Mouse (Mus musculus): ENCODE data around the gene Nle1. TPM values are rescaled to one million over a fixed set of nuclear protein-coding genes. Genes with fewer than 3 reads are reported as not detected.
"Not testable (repeated sequence)": the region's sequence is repeated elsewhere in the genome, so short reads cannot be mapped to it uniquely, and the experiment has no call there.

Gene Nle1
- total RNA-seq (2021) = 10 to 100 TPM; 44.6 to 49.0 TPM

DNA sequence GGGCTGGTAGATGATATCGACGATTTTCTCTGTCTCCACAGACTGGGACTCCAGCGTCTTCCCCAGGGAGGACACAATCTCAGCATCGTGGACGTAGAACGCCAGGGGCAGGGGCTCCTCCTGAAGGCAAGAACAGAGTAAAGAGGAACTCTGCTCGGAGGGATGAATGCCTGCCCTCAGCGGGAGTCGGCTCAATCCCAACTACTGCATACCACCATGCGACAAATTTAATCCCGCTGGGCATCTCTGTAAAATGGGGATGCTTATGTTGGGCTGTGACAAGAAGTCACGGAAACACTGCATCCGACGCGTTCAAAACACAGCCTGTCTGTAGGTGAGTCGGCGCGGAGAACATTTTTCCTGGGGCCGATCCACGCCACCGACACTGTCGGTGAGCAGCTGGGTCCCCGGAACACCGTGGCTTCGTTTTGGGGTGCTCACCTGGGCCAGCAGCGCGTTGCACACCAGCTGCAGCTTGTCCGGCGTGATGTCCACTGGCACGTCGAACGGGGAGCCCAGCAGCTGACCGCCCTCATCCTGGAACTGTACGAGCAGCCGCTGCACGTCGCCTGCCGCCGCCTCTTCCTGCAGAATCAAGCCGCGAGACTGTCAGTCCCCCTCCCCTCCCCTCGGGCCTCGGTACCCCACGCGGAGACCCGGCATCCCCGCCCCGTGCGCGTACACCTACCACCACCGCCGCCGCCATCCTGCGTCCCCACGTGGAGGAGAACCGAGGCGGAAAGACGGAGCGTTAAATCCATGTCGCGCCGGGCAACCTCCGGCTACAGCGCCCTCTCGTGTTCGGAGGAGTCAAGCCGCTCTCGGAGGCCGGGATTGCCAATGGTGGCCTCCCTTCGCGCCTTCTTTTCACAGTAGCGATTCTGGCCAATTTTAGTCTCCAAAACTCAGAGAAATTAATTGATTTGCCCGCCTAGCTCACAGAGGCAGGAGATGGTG is at the start of gene Nle1:
Nle1 (minus strand) TSS at position 761 of the 957 bp plus-strand sequence.
- peak; percentile 92 for DNase-seq

DNA sequence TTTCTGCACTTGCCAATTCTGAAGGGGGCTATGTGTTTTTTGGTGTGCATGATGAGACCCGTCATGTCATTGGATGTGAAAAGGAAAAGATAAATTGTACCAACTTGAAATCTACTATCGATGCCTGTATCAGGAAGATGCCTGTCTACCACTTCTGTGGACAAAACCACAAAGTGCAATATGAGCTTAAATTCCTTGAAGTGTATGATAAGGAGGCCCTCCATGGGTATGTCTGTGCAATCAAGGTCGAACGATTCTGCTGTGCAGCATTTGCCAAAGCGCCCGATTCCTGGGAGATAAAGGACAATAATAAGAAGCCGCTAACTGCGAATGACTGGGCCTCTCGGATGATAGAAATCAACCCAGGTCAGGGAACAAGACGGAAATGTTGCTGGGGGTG is 48.7 kb upstream of the Nle1 start:
- DNase-seq = no peak

DNA sequence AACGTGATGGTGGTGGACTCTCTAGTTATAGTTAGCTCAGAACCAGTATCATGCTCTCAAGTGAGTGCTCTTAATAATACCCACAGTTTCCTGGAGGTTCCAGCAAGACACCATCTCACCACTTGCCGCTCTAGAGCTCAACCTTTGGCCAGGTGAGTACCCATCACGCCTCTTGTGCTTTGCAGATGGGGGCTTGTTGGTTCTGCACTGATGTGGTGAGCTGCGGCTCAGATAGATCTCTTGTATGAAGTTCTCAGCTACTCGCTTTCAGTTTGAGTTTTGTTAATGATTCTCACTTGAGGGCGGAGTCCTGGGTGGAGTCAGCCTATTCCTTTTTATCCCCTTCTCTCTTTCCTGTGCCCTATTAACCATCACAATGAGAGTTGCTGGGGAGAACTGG is 46.4 kb upstream of the Nle1 start:
- DNase-seq = no peak

DNA sequence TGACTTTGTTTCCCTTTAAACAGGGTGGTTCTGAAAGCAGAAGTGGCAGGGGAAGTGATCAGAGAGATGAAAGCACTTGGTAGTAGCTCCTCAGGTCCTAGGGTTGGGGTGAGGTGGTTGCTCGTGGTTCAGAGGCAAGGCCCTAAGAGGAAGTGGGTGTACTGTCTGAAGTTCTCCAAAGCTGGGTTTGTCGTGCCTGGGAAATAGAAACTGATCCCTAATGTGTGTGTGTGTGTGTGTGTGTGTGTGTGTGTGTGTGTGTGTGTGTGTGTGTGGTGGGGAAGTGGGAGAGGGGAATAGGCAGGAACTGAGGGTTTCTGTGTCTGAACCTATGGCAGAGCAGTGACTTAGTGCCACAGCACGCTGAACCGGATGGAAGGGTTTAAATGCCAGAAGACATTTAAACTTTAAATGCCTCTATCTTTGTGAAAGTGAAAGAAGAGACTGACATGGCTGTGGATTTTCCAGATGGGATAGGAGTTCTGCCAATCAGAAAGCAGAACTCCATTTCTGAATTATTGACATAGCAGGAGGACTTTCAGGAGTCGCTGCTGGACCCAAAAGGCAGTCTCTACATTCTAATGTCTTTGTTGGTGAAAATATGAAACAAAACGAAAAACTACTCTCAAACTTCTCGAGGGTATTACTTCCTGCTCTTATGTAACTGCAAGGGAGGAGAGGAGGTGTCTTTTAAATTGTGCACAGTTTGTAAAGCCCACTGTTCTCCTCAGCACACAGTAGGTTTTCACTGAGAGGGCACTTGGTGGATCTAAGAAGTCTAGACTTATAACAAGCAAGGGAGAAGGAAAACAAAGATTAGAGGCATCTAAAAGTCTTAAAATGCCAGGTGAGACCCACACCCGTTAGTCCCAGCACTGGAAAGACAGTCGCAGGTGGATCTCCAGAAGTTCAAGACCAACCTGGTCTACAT is 44.7 kb upstream of the Nle1 start:
- no peak for DNase-seq

DNA sequence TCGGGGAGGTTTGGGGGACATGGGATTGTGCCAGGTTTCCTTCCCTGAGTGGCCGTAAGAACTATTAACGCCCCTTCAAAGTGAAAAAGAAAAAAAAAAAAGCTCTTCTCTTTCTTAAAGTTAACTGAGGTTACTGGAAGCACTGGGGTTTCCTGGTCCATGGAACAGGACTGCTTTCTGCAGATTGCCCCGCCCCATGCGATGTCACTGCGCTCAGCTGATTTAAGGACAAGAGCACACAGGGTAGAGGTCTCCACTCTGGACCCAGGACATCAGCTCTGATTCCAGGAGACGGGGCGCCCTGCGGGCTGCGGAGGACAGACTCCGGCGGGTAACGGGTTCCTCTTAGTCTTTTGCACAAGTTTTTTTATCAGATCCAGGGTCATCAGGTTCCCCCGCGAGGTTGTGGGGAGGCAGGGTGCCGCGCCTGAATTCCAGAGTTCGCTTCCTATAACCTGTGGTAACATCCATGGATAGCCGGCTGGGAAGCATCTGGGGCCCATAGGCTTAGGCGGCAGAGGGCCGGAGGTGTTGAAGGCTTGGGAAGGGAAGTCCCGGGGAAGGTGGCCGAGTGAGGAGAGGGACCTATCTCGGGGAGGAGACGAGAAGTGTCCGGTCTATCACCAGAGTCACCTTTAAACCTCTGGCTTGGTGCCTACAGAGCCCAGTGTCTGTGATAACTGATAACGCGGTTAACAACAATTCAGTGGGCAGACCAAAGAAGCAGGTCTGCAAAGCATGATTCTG is 43.8 kb upstream of the Nle1 start:
- no peak for DNase-seq

DNA sequence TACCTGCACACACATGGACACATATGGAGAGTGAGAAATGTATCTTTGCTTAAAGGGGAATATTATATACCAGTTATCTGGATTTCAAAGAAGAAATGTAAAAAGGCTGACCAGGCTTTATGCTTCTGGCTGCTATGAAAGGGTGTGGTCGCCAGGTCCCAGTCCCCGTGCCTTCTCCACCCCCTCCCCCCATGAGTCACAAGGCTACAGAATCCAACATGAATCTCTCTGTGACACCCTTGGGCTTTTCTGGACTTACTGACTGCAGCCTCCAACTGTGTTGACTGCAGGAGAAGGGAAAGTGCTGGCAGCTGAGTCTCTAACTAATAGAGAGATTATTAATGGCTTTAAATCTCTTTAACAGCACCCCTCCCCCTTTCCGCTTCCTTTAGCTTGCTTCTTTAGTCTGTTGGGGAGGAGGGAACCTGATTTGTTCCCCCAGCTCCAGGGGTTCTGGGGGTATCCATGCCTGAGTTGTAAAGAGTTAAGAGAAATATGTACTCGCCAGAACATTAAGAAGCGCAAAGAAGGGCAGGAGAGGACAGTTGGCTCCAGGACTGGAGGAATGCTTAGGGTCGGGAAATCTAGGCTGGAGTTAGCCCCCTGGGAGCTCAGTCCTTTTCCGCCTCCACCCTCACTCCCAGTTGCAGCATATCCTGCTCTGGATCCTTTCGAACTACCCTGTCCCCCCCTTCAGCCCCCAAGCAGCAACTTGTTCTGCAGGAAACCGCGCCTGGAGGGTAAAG is 42.7 kb upstream of the Nle1 start, which contains the start of gene Slfn5:
Slfn5 (plus strand) TSS at position 614 of the 746 bp plus-strand sequence.
- no peak for DNase-seq

DNA sequence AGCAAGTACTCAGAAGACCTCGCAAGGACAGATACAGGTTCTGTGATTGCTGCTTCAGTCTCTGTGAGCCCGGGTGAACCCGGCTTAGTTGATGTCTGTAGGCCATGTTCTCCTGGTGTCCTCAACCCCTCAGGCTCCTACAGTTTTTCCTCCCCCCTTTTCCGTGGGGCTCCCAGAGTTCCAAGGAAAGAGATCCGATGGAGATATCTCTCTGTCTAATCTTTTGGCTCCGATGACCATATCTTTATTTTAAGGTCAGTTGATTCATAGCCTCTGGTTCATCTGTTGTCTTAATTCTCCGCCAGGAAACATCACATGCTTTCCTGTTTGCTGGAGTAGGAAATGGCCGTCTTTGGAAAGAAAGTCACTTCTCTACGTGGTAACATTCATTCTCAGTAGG is 40.8 kb upstream of the Nle1 start:
- DNase-seq = no peak

DNA sequence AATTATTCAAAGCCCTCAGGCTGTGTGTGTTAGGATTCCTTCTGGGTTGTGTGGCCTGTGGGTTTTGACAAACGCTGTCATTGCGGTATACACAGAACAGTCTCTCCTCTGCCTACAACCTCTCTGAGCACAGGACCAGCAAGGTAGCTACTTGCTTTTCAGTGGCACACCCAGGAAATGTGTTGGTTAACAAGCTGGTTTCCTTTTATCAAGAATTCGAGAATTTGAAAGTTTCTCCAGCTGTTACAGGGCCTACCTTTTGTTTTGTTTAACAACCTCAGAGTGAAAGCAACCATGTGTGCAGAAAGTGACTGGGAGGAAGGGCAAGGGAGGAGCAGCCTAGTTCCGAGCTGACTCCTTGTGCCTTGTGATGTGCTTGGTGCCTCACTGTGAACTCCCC is 39.2 kb upstream of the Nle1 start:
- no peak for DNase-seq

DNA sequence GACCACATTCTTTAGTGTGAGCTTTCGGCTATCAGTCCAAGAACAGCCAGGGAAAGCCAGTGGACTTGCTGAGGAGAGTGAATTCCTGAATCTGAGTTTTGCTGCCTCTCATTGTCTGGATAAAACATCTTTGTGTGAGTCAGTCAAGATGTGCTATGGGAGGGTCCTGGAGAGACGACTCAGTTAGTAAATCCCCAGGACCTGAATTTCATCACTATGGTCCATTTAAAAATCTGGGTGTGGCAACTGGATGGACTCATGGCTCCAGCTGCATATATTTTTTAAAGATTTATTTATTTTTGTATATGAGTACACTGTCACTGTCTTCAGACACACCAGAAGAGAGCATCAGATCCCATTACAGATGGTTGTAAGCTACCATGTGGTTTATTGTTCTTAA is 37.4 kb upstream of the Nle1 start:
- DNase-seq = no peak

DNA sequence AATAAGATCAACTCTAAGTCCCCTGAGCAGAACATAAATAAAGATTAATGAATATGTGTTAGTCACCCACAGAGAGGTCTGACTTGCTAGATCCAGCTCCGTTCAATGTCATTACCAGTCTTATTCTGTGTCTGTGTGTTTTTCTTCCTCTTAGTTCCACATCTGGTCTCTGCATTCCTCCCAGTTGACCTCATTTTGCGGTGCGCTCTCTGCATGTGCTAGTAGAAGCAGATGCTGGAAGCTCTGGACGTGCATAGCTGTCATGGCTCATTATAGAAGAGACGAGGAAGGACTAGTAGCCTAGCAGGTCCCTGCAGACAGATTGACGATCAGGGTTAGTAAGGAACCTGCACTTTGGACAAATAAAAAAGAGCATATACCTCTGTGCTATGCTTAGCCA is 35.1 kb upstream of the Nle1 start:
- DNase-seq = no peak

DNA sequence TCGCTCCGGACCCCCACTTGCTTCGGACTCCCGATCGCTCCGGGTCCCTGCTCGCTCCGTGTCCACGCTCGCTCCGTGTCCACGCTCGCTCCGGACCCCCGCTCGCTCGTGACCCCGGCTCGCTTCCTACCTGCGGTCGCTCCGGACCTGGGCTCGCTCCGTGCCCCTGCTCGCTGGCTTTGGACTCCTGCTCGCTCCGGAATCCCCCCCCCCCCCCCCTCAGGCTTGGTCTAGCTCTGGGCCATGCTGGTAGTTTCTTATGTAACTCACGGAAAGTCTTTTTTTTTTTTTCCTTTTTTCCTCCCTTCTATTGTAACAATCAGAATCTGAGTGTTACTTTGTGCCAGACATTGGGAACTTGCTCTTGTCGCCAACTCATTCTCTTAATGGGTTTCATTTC is 25.0 kb upstream of the Nle1 start:
- no peak for DNase-seq

DNA sequence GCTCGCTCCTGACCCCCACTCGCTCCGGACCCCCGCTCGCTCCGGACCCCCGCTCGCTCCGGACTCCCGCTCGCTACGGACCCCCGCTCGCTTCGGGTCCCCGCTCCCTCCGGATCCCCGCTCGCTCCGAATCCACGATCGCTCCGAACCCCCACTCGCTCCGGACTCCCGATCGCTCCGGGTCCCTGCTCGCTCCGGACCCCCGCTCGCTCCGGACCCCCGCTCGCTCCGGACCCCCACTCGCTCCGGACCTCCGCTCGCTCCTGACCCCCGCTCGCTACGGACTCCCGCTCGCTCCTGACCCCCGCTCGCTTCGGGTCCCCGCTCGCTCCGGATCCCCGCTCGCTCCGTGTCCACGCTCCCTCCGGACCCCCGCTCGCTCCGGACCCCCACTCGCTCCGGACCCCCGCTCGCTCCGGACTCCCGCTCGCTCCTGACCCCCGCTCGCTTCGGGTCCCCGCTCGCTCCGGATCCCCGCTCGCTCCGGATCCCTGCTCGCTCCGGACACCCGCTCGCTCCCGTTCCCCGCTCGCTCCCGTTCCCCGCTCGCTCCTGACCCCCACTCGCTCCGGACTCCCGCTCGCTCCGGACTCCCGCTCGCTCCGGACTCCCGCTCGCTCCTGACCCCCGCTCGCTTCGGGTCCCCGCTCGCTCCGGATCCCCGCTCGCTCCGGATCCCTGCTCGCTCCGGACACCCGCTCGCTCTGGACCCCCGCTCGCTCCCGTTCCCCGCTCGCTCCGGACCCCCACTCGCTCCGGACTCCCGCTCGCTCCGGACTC is 23.6 kb upstream of the Nle1 start:
- DNase-seq = not testable (repeated sequence)

DNA sequence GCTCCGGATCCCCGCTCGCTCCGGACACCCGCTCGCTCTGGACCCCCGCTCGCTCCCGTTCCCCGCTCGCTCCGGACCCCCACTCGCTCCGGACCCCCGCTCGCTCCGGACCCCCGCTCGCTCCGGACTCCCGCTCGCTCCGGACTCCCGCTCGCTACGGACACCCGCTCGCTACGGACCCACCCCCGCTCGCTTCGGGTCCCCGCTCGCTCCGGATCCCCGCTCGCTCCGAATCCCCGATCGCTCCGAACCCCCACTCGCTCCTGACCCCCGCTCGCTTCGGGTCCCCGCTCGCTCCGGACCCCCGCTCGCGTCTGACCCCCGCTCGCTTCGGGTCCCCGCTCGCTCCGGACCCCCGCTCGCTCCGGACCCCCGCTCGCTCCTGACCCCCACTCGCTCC is 22.9 kb upstream of the Nle1 start:
- DNase-seq = not testable (repeated sequence)

DNA sequence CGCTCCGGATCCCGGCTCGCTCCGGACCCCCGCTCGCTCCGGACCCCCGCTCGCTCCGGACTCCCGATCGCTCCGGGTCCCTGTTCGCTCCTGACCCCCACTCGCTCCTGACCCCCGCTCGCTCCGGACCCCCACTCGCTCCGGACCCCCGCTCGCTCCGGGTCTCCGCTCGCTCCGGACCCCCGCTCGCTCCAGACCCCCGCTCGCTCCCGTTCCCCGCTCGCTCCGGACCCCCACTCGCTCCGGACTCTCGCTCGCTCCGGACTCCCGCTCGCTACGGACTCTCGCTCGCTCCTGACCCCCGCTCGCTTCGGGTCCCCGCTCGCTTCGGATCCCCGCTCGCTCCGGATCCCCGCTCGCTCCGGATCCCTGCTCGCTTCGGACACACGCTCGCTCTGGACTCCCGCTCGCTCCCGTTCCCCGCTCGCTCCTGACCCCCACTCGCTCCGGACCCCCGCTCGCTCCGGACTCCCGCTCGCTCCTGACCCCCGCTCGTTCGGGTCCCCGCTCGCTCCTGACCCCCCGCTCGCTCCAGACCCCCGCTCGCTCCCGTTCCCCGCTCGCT is 22.3 kb upstream of the Nle1 start:
- DNase-seq = not testable (repeated sequence)

DNA sequence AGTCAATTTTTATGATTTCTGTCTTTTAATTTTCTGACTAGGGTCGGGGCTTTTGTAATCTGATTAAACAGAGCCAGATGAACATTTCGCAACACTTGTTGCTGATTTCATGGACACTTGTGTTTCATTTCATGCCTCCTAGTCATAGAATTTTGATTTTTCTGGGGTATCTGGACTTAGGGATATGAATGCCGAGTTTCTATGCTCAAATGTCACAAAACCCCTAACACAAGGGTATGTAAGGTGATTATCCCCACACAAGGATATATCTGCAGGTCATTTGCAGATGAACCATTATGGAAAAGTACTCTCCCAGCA is 21.4 kb upstream of the Nle1 start:
- DNase-seq = no peak

DNA sequence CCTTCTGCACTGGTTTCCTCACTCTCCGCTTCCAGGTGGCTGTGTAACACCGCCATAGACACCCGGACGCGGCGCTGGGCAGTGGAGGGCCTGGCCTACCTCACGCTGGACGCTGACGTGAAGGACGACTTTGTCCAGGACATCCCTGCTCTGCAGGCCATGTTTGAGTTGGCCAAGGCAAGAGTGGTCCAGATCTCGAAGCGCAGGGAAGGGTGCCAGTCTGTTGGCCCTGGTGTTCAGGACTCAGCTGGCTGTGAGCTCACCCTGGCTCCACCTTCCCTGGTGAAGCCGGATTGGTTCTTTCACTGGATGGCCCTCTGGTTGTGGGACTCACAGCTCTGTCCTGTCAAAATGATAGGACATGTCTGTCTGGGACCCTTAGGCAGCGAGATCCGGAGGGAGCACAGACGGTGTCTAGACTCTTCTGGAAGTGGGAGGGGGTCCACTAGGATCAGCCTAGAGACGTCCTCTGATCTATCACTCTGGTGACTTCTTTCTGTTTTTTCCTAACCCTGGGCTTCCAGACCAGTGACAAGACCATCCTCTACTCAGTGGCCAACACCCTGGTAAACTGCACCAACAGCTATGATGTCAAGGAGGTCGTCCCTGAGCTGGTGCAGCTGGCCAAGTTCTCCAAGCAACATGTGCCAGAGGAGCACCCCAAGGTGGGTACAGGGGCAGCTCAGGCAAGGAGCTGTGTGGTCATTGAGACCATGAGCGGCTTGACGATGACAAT is 20.9 kb upstream of the Nle1 start:
- no peak for DNase-seq

DNA sequence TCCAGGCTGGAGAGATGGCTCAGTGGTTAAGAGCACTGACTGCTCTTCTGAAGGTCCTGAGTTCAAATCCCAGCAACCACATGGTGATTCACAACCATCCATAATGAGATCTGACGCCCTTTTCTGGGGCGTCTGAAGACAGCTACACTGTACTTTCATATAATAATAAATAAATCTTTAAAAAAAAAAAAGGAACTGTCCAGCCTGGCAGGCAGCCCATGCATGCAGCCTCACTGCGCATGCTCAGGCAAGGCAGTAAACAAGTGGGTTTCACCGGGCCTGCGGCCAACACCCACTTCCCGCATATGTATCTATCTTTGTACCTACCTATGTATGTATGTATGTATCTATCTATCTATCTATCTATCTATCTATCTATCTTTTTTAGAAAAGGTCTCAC is 15.7 kb upstream of the Nle1 start:
- DNase-seq = not testable (repeated sequence)

DNA sequence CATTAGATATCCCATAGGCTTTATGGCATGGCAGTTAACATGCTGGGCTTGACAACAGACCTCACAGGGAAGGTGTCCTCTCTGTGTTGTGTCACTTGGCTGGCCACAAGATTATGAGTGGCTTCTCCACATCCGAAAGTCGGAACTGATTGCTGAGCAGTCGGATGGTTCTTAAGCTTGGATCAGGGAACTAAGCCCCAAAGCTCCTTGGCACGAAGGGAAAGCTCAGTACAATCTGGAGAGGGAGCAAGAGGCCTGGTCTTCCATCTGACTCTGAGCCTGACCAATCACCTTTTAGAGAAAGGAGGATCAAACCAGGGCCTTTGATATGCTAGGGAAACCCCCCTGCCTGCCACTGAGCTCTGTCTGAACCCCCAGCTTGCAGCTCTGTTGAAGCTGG is 13.5 kb upstream of the Nle1 start:
- no peak for DNase-seq

DNA sequence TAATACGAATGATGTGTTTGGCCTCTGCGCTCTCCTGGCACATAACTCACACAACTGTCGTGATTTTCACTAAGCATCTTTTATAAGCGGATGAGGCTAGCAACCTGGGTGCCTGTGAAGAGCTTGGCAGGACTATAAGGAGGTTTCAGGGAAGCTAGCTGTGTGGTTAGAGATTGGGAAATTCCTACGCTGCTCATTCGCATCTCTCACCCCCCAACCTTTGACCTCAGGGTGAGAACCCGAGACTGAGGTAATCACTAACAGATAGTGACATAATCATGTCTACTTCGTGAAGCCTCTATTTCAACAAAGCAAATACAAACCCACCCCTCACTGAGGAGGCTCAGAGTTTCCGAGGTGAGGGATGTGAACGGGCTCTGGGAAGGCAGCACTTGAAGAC is 12.6 kb upstream of the Nle1 start:
- DNase-seq = no peak
